Mouse (Mus musculus) neural tube, embryonic 14.5 days (tissue): ENCODE measurements around the gene Stam2. TPM values are rescaled to one million over a fixed set of nuclear protein-coding genes. Genes with fewer than 3 reads are reported as not detected.

Experiments used
- ATAC-seq: fragments of 200-750 bp; cut with Nextera tagmentation; 2 replicates; pipeline ENCODE4 v1.8.0; 2017; ENCODE audit warnings: low read depth, mild to moderate bottlenecking, moderate TSS enrichment, moderate library complexity
- H3K27ac ChIP-seq: fragments of 300-500 bp; sonication (generic); 2 replicates; pipeline ENCODE4 v1.5.1; 2014; ENCODE audit warnings: low read depth, mild to moderate bottlenecking, control low read depth, low read length, moderate library complexity, mixed read lengths
- H3K27me3 ChIP-seq: fragments of 300-500 bp; sonication (generic); 2 replicates; pipeline ENCODE4 v1.6.1; 2014; ENCODE audit warnings: low read length; ENCODE audit not compliant: control insufficient read depth, insufficient read depth
- H3K36me3 ChIP-seq: fragments of 300-500 bp; sonication (generic); 2 replicates; pipeline ENCODE4 v1.6.1; 2014; ENCODE audit warnings: low read length, mixed read lengths; ENCODE audit not compliant: control insufficient read depth, insufficient read depth
- H3K4me1 ChIP-seq: fragments of 300-500 bp; sonication (generic); 2 replicates; pipeline ENCODE4 v1.6.1; 2014; ENCODE audit warnings: low read length; ENCODE audit not compliant: control insufficient read depth, insufficient read depth
- H3K4me2 ChIP-seq: fragments of 300-500 bp; sonication (generic); 2 replicates; pipeline ENCODE4 v1.6.1; 2014; ENCODE audit warnings: mild to moderate bottlenecking, low read depth, low read length, control low read depth
- H3K4me3 ChIP-seq: fragments of 300-500 bp; sonication (generic); 2 replicates; pipeline ENCODE4 v1.5.1; 2014; ENCODE audit warnings: low read depth, low read length, control low read depth, mixed read lengths
- H3K9ac ChIP-seq: fragments of 300-500 bp; sonication (generic); replicated peaks from 2 replicates; pipeline ENCODE4 v1.6.1; 2014; ENCODE audit warnings: low read depth, mild to moderate bottlenecking, control low read depth, low read length, mixed read lengths
- H3K9me3 ChIP-seq: fragments of 300-500 bp; sonication (generic); 2 replicates; pipeline ENCODE4 v1.6.1; 2016; ENCODE audit warnings: low read length; ENCODE audit not compliant: control insufficient read depth
- WGBS: fragments of 180-500 bp; shearing (Covaris S2); extraction: QIAGEN DNeasy Blood & Tissue Kit; methylation state at CpG from one replicate; pipeline ENCODE4 v1.1.7; 2014; 5-methylcytosine and 5-hydroxymethylcytosine counted together
- polyA plus RNA-seq: library from polyadenylated mRNA; unstranded; fragments of >200 nt; fragmentation: Nextera tagmentation; extraction: Ambion mirVana; gene quantifications from 2 replicates; pipeline ENCODE4 v1.2.1, GENCODE M21; 2014

Gene Stam2
- polyA plus RNA-seq, 1 experiment from 2014 or later, result 43.5 TPM

- Histone ChIP-seq H3K4me1 (peaks cover 3% of the 10 kb centered on the region; the same call in 1 of the 2 replicates), H3K27ac (peak within 1 kb of the TSS; percentile 57), H3K9me3 (no peaks in the 10 kb centered on the region), H3K36me3 (no peaks in the 10 kb centered on the region), H3K9ac (peak within 1 kb of the TSS; percentile 73), H3K4me2 (peak within 1 kb of the TSS; percentile 91), H3K4me3 (peak within 1 kb of the TSS; percentile 66), H3K27me3 (peaks cover 18% of the 10 kb centered on the region; the same call in 1 of the 2 replicates)
- WGBS, result under 1% methylated on average over 41 of the region's 77 CpGs
- ATAC-seq, result peak; percentile 93
Observed at GRCm38 (mm10) chr2:52676023-52676912, 65.8 kb downstream of the Stam2 start, which contains the start of gene Cacnb4. Cacnb4 (minus strand) TSS chr2:52676831.

- peak overlapping the region; percentile 91 for H3K4me2 ChIP-seq
- 0% methylated on average over 32 of the region's 42 CpGs for WGBS
- ATAC-seq, result peak; percentile 50
- peak overlapping the region; percentile 73 for H3K9ac ChIP-seq
- H3K27ac ChIP-seq, result no peak overlapping the region
- peak overlapping the region; percentile 66 for H3K4me3 ChIP-seq
- H3K27me3 ChIP-seq, result peaks cover 18% of the 10 kb centered on the region; the same call in 1 of the 2 replicates
- H3K9me3 ChIP-seq, result no peaks in the 10 kb centered on the region
- peaks cover 3% of the 10 kb centered on the region; the same call in 1 of the 2 replicates for H3K4me1 ChIP-seq
- H3K36me3 ChIP-seq, result no peaks in the 10 kb centered on the region
Observed at GRCm38 (mm10) chr2:52675278-52675987, 66.6 kb downstream of the Stam2 start.

- peaks cover 3% of the 10 kb centered on the region; the same call in 1 of the 2 replicates for H3K4me1 ChIP-seq
- no peak overlapping the region for H3K9ac ChIP-seq
- peak overlapping the region; percentile 91 for H3K4me2 ChIP-seq
- peaks cover 18% of the 10 kb centered on the region; the same call in 1 of the 2 replicates for H3K27me3 ChIP-seq
- no peak overlapping the region for H3K27ac ChIP-seq
- no peaks in the 10 kb centered on the region for H3K36me3 ChIP-seq
- no peak for ATAC-seq
- peak overlapping the region; percentile 66 for H3K4me3 ChIP-seq
- WGBS, result 1% methylated on average over 19 of the region's 19 CpGs
- no peaks in the 10 kb centered on the region for H3K9me3 ChIP-seq
Observed at GRCm38 (mm10) chr2:52674886-52675277, 67.2 kb downstream of the Stam2 start.

GRCm38 (mm10) chr2:52673172-52673571, 68.9 kb downstream of the Stam2 start:
- H3K27me3 ChIP-seq, result peaks cover 18% of the 10 kb centered on the region; the same call in 1 of the 2 replicates
- no peak overlapping the region for H3K27ac ChIP-seq
- H3K4me3 ChIP-seq, result no peak overlapping the region
- no peaks in the 10 kb centered on the region for H3K9me3 ChIP-seq
- 90% methylated on average over 1 of the region's 1 CpGs for WGBS
- no peak overlapping the region for H3K4me2 ChIP-seq
- no peaks in the 10 kb centered on the region for H3K36me3 ChIP-seq
- H3K4me1 ChIP-seq, result peaks cover 3% of the 10 kb centered on the region; the same call in 1 of the 2 replicates
- no peak for ATAC-seq
- H3K9ac ChIP-seq, result no peak overlapping the region

- Histone ChIP-seq H3K9me3 (no peaks in the 10 kb centered on the region), H3K9ac (no peak overlapping the region), H3K27me3 (peaks cover 16% of the 10 kb centered on the region; the same call in 1 of the 2 replicates), H3K4me1 (no peaks in the 10 kb centered on the region; the same call in 1 of the 2 replicates), H3K27ac (no peak overlapping the region), H3K36me3 (no peaks in the 10 kb centered on the region), H3K4me2 (no peak overlapping the region), H3K4me3 (no peak overlapping the region)
- WGBS, result 85% methylated on average over 5 of the region's 5 CpGs
- ATAC-seq, result no peak
Observed at GRCm38 (mm10) chr2:52670733-52671132, 71.3 kb downstream of the Stam2 start.

- Histone ChIP-seq H3K27ac (no peak overlapping the region), H3K9ac (no peak overlapping the region)
- ATAC-seq, result no peak
Observed at GRCm38 (mm10) chr2:52668480-52668879, 73.6 kb downstream of the Stam2 start.

GRCm38 (mm10) chr2:52656722-52657121, 85.4 kb downstream of the Stam2 start:
- H3K27me3 ChIP-seq, result no peaks in the 10 kb centered on the region
- H3K9me3 ChIP-seq, result no peaks in the 10 kb centered on the region
- no peak overlapping the region for H3K27ac ChIP-seq
- H3K36me3 ChIP-seq, result no peaks in the 10 kb centered on the region
- 88% methylated on average over 5 of the region's 5 CpGs for WGBS
- no peak overlapping the region for H3K4me3 ChIP-seq
- no peak for ATAC-seq
- H3K9ac ChIP-seq, result no peak overlapping the region
- H3K4me2 ChIP-seq, result no peak overlapping the region
- no peaks in the 10 kb centered on the region for H3K4me1 ChIP-seq

More at GRCm38 (mm10) chr2:52668480-52668879, 73.6 kb downstream of the Stam2 start:
- WGBS, result 87% methylated on average over 6 of the region's 6 CpGs
- Histone ChIP-seq H3K9me3 (no peaks in the 10 kb centered on the region), H3K4me1 (no peaks in the 10 kb centered on the region), H3K4me2 (no peak overlapping the region), H3K27me3 (0 out of 2 replicates have a peak, but pooled peaks cover 3% of the 10 kb centered on the region), H3K4me3 (no peak overlapping the region), H3K36me3 (no peaks in the 10 kb centered on the region)

- Histone ChIP-seq H3K9ac (no peak overlapping the region), H3K4me3 (no peak overlapping the region), H3K9me3 (no peaks in the 10 kb centered on the region), H3K36me3 (no peaks in the 10 kb centered on the region), H3K4me1 (no peaks in the 10 kb centered on the region), H3K27me3 (no peaks in the 10 kb centered on the region), H3K27ac (no peak overlapping the region), H3K4me2 (no peak overlapping the region)
- WGBS, result 79% methylated on average over 4 of the region's 4 CpGs
- no peak for ATAC-seq
Observed at GRCm38 (mm10) chr2:52654541-52654940, 87.5 kb downstream of the Stam2 start.
